Mouse (Mus musculus) heart, adult 9 months (tissue): ENCODE measurements at regions not wholly inside any gene's neighbourhood (a gene's known extent, or its start where the extent isn't known, plus 50 kb on each side); places are given as distances from the start of the nearest gene placed in this dataset.
"Not testable (repeated sequence)": the region's sequence is repeated elsewhere in the genome, so short reads cannot be mapped to it uniquely, and the experiment has no call there.

ENCODE experiments used
- DNase-seq, 2 experiments: peaks; one replicate each; pipeline ENCODE4 v3.0.0; 2022; ENCODE audit warnings: low spot score in 2 of 2

- DNase-seq = no peak
Measured at GRCm38 (mm10) chr10:15046285-15046684, 328.3 kb upstream of the Gje1 start.

GRCm38 (mm10) chr10:15037571-15037970 is 319.6 kb upstream of the Gje1 start:
- no peak for DNase-seq

GRCm38 (mm10) chr10:15031517-15031916 is 313.5 kb upstream of the Gje1 start:
- no peak for DNase-seq

GRCm38 (mm10) chr10:15029151-15029550 is 311.1 kb upstream of the Gje1 start:
- DNase-seq = no peak

- no peak for DNase-seq
Measured at GRCm38 (mm10) chr10:15013919-15014318, 295.9 kb upstream of the Gje1 start.

- no peak for DNase-seq
Measured at GRCm38 (mm10) chr10:14996374-14996773, 278.4 kb upstream of the Gje1 start.

GRCm38 (mm10) chr10:14989601-14990140 is 271.7 kb upstream of the Gje1 start:
- no peak for DNase-seq

- DNase-seq = not testable (repeated sequence)
Measured at GRCm38 (mm10) chr10:14986566-14986965, 268.6 kb upstream of the Gje1 start.

GRCm38 (mm10) chr10:14978093-14978755 is 260.2 kb upstream of the Gje1 start:
- peak; percentile 25 to 39 for DNase-seq

- no peak for DNase-seq
Measured at GRCm38 (mm10) chr10:14977268-14978000, 259.4 kb upstream of the Gje1 start.

GRCm38 (mm10) chr10:14969726-14970125 is 251.7 kb upstream of the Gje1 start:
- no peak for DNase-seq

- no peak for DNase-seq
Measured at GRCm38 (mm10) chr10:14967645-14968044, 249.6 kb upstream of the Gje1 start.

GRCm38 (mm10) chr10:14966771-14967170 is 248.8 kb upstream of the Gje1 start:
- DNase-seq = not testable (repeated sequence)

- DNase-seq = no peak
Measured at GRCm38 (mm10) chr10:14952899-14953478, 235.0 kb upstream of the Gje1 start.

- no peak for DNase-seq
Measured at GRCm38 (mm10) chr10:14941875-14942274, 223.9 kb upstream of the Gje1 start.
